Mouse (Mus musculus) retina, embryonic 14.5 days (tissue): ENCODE results near the gene Serpinb6b.
"Not testable (repeated sequence)": the region's sequence is repeated elsewhere in the genome, so short reads cannot be mapped to it uniquely, and the experiment has no call there.

Experiments
- DNase-seq: peaks from one replicate; pipeline ENCODE4 v3.0.0-alpha.2; 2015; ENCODE audit warnings: low spot score

Gene Serpinb6b

DNA sequence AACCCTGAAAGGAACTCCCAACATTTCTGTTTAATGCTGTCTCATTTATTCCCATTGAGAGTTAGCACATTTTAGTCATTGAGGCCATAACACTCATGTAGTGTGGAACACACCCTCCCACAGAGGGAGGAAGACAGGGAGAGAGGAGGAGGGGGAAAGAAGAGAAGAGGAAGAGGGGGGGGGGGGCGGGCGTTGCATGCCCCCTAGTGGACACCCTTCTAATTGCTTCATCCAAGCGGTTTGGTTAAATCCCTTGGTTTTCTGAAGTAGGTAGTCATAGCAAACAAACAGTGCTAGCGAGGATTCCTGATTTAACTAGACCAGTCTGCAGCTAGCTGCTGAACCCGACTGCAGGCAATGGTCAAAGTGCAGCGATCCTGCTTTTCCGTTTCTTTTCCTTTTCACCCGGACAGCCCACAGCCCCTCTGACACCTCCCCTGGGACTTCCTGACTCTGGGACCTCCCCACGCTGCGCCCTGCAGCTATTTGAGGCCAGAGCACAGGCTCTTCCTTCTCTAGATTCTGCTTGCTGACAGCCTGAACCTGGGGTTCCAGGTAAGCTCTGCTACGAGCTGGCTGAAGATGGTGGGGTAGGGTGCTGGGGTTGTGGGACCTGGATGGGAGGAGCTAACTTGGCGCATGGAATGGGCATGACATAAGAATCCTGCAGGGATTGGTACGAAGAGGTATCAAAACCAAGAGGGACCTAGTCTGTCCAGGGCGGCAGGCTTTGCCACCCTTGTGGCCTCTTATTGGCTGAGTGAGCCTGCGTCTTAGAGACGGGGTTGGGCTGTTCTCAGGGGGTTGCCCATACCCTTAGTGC is at the start of gene Serpinb6b:
Gene Serpinb6b, plus strand, starts transcription at position 221 of the 823 bp plus-strand sequence.
- DNase-seq, result peak; percentile 56

DNA sequence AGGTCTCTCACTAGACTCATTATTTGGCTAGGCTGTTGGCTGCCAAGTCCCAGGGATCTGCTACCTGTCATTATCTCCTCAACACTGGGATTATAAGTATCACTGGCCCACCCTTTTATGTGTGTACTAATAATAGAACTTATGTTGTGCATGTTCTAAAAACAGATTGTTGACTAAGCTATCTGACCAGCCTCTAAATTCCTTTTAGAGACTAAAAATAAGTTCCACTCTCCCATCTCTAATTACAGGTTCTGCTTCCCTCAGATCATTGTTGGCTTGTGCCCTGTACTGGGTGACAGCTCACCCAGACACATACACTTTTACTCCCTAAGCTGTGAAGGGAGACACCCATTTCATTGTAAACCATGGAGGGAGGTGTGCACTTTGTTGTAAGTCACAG is 42.4 kb upstream of the Serpinb6b start:
- DNase-seq, result no peak

DNA sequence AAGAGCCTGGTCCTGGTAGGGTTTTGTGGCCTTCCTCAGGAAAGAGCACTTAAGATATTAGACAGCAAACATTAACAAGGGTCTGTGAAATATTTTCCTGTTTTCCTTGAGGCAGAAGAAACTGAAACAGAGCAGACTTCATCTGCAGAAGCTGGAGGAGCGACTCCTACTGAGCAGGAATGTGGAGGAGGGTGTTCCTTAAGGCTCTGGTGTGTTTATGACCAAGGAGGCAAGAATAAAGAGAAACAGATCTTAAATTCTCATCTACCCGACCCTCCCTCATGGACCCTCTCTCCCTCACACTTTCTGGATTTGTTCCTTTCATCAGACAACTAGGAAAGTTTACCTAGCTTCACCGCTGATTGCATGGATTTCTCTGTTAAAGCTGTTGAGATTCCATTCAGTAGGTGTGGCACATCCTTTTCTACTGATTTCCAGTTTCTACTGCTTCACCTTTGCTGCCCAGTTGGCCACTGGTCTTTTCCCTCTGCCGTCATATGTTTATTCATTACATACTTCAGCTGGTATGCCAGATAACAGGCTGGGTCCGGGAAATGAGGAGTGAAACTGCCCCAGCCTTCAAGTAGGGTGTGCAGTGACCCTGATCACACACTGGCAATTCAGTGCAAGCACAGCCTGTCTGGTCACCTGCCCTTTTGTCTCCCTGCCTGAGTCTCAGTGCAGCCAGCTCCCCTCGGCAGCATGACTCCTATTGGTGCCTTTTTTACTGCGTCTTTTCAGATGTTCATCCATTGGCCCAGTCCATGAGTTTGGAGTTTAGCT is 40.2 kb upstream of the Serpinb6b start:
- peak; percentile 9 for DNase-seq

DNA sequence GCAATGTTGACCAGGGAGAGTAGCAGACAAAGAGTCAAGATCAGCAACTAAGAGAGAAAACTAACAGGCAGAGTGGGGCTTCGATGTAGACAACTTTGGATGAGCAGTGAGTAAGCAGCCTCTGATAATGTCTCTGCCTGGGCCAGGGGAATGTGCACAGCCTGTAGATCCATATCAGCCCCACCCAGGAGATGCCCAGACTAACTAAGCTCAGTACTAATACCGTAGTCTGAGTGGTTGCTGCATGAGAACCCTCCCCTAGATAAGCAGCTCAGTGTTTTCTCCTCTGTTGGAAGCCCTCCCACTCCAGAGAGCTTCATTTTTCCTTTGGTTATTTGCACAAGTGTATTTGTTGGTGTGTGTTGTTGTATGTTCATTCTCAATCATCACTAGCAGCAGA is 38.3 kb upstream of the Serpinb6b start:
- DNase-seq, result no peak

DNA sequence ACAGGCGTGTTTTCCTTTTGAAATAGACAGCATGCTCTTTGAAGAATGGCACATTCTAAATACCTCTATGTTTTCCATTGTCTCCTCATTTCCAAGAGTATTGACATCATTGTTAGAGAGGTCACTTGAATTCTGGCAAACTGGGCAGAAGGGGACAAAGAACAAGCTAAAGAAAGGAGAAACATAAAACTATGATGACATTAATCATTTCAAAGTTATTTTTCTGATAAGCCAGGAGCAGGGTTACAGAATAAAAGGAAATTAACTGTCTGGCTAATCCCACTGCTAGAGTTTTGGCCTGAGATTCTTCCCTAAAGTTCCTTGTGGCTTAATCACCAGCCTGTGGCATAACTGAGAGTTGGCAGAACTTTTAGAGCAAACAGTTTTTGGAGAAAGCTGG is 37.8 kb upstream of the Serpinb6b start:
- no peak for DNase-seq

DNA sequence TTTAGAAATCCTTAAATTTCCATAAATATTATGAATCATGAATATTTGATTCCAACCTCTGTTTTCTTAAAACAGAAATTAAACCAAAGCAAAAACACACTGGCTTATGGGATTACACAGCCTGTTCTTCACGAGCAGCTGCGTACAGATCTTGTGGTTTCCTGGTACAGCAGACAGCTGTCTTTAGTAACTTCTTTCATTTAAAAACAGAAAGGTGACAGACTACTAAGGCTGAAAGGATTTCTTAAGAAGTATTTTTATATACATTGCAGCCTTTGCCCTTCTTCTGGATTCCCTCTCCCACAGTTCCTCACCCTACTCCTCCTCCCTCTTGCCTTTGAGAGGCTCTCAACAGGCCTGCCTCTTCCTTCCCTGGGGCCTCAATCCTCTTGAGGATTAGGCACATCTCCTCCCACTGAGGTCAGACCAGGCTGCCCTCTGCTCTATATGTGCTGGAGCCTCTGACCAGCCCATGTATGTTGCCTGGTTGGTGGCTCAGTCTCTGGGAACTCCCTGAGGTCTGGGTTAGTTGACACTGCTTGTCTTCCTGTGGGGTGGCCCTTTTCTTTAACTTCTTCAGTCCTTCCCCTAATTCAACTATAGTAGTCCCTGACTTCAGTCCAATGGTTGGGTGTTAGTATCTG is 35.8 kb upstream of the Serpinb6b start:
- DNase-seq, result no peak

DNA sequence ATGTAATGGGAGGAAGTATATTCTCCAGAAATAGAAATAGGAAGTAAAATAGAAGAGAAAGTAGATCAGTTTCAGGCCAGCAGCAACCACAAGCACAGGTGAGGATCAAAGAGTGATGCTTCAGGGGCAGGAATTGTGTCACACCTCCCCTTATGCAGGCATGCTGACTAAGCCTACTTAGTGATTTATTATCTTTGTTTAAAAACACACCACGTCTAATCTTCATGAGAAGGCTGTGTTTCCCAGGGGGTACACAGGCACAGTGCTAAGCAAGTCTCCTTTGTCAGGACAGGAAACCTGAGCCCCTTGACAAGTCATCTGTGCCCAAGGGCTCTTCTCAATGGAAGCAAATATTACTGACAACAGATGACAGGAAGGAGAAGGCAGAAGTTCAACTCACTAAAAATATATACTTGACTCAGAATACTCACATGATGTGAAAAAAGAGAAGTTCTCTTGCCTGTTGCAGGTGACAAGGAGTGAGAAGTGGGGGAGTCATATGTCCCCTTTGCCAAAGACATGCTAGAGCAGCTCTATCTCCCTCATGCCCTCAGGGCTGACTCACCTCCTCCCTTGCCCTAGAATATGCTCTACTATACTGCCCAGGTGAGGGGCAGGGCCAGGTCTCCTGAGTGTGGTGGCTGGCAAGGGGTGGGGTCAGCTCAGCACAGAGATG is 30.2 kb upstream of the Serpinb6b start:
- DNase-seq, result no peak

DNA sequence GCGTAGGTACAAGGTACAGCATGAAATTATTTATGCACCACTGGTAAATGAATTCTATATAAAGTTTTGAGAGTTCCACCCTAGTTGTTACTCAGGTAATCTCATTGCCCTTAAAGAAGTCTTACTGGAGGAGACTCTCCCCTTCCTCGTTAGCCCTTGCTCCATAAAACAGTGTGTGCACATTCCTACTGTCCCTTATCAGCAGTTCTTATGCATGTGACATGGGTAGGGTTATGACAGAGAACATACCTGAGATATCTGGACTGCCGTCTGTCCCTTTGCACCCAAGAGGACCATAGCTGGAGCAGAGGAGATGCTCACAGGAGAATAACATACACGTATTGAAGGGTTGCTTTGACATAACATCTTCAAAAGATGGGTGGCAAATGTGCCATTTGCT is 26.7 kb upstream of the Serpinb6b start:
- DNase-seq, result not testable (repeated sequence)

DNA sequence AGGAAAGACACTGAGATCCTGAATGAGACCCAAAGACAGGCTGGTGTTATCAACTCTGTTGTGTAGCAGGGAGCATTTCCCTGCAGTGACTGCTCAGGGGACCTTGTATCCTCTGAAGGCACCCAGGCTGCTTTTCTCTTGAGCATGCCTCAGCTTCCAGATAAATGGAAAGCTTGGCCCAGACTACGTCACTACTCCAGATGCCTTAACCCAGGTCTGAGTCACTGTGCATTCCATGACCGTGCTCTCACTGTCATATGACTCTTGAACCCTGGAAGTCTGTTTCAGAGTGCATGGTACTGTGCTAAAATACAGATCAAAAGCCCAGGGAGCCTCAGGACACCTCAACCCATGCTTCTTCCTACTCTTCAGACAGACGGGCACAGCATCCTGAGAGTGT is 25.8 kb upstream of the Serpinb6b start:
- DNase-seq, result not testable (repeated sequence)

DNA sequence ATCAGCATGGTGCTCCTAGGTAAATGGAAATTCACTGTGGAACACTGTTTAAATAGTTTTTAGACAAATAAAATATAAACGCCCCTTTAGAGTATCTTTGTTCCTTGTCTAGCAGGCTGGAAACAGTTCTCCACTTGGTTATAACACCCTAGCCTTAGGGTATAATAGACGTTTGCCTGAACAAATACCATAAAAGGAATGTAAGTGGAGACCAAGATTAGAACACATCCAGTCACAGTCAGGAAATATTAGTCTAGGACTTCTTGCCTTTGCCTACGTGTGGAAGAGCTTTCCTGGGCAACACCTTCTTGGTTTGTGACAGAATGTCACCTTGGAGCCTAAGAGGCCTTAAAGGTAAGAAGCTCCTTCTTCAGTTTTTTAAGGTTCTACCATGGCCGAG is 8.5 kb upstream of the Serpinb6b start:
- no peak for DNase-seq

DNA sequence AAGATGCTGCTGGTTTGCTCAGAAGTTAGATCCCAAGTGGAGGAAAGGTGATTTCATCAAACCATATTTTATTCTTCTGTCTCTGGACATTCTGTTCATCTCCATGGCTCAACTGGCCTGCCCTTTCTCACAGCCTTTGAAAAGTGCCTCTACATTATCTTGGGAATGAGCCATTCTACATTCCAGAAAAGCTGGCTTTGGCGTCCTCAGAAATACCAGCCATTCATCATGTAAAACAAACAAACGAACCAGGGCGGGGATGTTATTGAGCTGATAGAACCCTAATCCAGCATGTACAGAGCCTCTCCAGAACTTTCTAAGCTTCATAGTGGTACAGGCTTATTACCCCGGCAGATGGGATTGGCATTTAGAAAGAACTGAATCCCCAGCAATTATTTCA is 7.1 kb upstream of the Serpinb6b start:
- DNase-seq, result no peak

DNA sequence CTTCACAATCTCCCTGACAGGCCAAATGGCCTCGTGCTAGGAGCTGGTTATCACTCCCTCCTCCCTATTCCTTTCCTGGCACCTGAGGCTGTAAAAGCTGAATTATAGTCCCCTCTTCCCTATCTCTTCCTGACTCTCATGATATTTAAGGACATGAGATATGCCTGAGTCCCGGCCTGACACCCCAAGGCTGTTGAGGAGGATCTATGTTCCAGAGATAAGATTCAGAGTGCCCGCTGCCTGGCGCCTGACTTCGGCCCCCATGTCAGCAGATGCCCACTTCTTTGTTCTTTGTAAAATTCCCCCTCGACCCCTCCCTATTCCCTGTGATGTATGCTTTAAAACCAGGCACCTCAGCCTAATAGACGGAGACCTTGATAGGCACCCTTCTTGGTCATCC is 6.5 kb upstream of the Serpinb6b start:
- not testable (repeated sequence) for DNase-seq

DNA sequence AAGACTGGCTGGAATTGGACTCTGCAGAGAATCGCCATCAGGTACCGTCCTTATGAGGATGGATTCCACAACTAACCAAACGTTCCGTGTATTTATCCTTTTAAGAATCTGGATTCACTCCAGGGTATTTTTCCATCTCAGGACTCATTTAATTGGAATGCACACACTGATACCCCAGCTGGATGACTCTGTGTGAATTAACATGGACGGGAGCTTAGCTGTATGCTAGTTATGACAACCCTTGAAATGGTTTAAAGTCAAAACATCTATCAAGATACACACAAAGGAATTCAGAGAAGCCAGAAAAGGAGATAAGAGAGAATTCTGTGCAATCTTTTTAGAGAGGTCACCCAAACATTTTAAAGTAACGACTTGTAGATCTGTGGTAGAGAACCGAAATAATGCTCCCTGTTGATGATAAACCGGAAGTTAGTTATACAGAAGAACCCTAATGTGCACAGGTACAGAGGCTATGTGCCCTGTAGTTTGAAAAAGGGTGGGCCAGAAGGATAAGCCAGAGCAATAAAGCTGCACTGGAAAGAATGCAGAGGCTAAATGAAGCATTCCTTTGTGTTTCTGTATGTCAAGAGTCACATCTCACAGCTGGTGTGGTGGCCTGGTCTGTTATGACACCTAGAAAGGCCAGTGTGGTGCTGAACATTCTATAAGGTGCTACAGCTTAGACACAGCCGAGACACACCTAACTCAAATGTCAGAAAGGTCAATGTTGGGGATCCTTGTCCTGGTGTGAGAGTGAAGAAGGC is 837 bp upstream of the Serpinb6b start:
- no peak for DNase-seq

DNA sequence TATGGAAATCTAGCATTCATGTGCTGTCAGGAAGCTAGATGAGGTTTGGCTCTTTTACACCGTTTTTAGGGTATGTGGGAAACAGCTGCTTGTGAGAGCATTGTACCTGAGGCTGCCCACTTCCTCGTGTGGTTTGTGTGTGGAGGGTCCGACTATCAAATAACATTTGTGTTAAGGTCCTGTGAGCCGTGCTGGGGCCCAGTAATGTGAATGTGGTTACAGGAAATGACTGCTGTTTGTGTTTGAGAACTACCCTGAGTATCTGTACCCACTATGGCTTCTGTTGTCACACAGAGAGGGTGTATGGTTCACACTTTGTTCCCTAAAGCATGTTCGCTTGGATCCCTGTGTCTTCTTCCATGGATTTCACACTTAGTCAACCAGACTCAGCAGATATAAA is 1.1 kb downstream of the Serpinb6b start:
- DNase-seq, result no peak

DNA sequence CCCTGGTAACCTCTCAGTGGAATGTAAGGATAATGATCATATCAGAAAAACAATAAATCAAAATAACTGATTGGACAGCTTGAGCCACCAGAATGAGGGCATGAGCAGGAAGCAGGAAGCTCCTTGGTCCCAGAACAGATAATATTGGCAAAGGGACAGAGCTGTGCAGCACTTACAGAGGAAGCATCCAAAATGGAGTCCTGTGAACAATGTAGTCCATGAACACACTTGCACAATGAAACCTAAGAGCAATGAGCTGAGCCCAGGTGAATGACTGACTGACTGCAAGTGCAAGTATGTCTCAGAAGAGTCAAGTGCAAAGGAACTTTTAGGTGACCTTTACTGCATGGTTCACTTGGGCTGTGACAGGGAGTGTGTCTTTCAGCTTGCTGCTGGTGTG is 2.2 kb downstream of the Serpinb6b start:
- no peak for DNase-seq

DNA sequence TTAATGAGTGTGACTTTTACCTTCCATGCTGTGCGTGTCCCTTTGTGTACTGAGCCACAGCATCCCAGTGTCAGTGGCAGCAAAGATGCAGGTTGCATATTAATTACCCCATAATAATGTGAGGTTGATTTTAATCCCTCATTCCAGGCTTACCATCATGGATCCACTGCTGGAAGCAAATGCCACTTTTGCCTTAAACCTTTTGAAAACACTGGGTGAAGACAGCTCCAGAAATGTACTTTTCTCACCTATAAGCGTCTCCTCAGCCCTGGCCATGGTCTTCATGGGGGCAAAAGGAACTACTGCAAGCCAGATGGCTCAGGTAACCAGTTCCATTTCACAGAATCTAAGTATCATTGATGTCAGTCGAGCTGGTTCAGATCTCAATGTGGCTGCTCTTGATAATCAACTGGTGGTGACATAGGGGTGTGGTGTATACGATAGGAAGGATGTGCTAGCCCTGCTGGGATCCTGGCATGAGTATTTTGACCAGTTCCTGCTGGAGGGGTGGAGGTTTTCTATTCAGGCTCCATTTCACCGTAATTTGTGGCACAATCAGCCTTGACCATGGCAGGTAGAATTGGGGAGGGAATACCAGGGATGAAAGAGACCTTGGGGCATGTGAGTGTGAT is 3.5 kb downstream of the Serpinb6b start:
- DNase-seq, result no peak

DNA sequence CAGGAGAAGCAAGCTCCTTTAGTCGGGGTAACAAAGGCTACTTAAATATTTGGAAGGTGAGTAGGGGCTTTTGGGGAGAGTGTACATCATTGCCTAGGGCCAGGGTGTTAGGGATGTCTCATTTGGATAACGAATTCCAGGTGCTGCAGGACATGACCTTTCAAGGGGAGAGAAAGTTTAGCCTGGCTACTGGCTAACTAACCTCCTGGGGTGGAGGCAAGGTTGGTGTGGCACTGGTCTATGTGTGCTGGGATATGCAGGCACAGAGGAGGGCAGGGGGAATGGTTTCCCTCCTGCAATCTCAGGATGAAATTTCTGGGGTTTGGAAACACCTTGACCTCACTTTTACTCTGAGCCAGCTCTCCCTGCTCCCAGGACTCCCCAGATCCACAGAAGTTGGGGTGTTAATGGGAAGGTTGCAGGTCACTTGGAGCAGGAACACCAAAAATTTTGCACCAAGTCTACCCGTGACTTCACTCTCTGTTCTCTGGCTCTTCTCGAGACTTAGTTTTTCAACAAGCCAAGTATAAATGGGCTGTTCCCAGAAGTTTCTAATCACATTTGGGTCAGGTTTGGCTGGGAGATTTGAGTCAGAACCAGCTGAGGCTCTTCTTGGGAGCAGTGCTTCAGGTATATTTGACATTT is 4.1 kb downstream of the Serpinb6b start:
- DNase-seq, result no peak

DNA sequence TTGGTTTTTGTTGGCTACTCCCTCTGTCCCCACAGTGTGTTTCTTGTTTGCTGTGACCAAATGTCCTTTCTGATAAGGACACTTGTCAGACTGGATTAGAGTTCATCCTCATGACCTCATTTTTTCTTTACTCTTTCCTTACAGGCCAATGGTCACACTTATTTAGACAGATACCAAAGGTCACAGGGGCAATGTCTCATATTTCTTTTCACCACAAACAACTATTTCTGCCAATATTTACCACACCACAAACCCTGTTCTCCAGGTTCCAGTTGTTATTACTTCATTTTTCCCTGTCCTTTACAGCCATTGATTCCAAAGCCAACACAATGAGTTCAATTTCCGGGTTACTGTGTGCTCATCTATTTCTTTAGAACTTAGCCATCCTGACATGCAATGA is 4.6 kb downstream of the Serpinb6b start:
- DNase-seq, result peak; percentile 9

DNA sequence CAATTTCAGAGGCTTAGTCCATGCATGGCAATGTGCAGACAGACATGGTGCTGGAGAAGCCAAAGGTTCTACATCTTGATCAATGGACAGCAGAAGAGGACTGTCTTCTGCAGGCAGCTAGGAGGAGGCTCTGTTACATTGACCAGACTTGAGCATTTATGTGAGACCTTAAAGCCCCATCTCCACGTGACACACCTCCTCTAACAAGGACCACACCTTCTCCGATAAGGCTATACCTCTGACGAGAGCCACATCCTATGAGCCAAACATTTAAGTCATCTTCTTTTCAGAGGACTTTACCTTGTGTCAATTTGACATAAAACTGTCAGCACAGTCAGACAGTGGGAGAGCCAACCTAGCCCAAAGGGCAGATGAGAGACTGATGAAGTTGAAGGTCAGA is 5.8 kb downstream of the Serpinb6b start:
- no peak for DNase-seq

DNA sequence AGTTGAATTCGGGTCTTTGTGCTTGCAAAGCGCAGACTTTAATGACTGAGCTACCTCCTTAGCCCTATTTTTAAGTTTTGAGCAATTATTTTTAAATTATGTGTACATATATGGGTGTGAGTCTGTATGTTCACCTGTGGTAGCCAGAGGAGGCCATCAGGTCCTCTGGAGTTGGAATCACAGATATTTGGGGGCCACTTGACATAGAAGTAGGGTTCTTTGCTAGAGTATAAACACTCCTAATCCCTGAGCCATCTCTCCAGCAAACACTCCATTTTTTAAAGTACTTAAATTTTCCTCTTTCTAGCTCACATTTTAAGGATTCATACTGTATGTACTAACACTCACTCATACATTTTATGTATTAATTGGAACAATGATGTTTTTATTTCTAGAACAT is 9.3 kb downstream of the Serpinb6b start:
- no peak for DNase-seq
